Mouse (Mus musculus) heart, embryonic 14.5 days (tissue): ENCODE data around the gene Rab1b. TPM values are rescaled to one million over a fixed set of nuclear protein-coding genes. Genes with fewer than 3 reads are reported as not detected.

Experiments
- ATAC-seq: fragments of 200-750 bp; cut with Nextera tagmentation; 2 replicates; pipeline ENCODE4 v1.8.0; 2017; ENCODE audit warnings: low read depth, moderate TSS enrichment; ENCODE audit not compliant: insufficient number of reproducible peaks, insufficient read depth, low FRiP score
- H3K27ac ChIP-seq, 2 experiments: fragments of 200-500 bp in 1 of 2; fragments of 300-500 bp in 1 of 2; sonication (generic) in 1 of 2; replicated peaks in 1 of 2; 2 replicates each; pipeline ENCODE4 v1.5.1; 2012 to 2014; ENCODE audit warnings: low read depth in 2 of 2, low read length in 2 of 2, control low read depth in 1 of 2, mild to moderate bottlenecking in 1 of 2, mixed read lengths in 1 of 2; ENCODE audit not compliant: control insufficient read depth in 1 of 2, insufficient read depth in 1 of 2
- H3K27me3 ChIP-seq: fragments of 300-500 bp; sonication (generic); 2 replicates; pipeline ENCODE4 v1.6.1; 2014; ENCODE audit warnings: mild to moderate bottlenecking, low read length, control low read depth; ENCODE audit not compliant: control insufficient read depth, insufficient read depth
- H3K36me3 ChIP-seq: fragments of 300-500 bp; sonication (generic); 2 replicates; pipeline ENCODE4 v1.6.1; 2014; ENCODE audit warnings: mild to moderate bottlenecking, control low read depth, low read length, mixed read lengths; ENCODE audit not compliant: control insufficient read depth, insufficient read depth
- H3K4me1 ChIP-seq, 2 experiments: fragments of 200-500 bp in 1 of 2; fragments of 300-500 bp in 1 of 2; sonication (generic) in 1 of 2; 2 replicates each; pipeline ENCODE4 v1.6.1; 2012 to 2014; ENCODE audit warnings: low read length in 2 of 2, control low read depth in 1 of 2, mixed read lengths in 1 of 2; ENCODE audit not compliant: control insufficient read depth in 2 of 2, insufficient read depth in 2 of 2
- H3K4me2 ChIP-seq: fragments of 300-500 bp; sonication (generic); 2 replicates; pipeline ENCODE4 v1.6.1; 2014; ENCODE audit warnings: mild to moderate bottlenecking, low read length
- H3K4me3 ChIP-seq, 2 experiments: fragments of 200-500 bp in 1 of 2; fragments of 300-500 bp in 1 of 2; sonication (generic) in 1 of 2; 2 replicates each; pipeline ENCODE4 v1.5.1; 2012 to 2014; ENCODE audit warnings: low read length in 2 of 2, mild to moderate bottlenecking in 2 of 2, control low read depth in 1 of 2, low read depth in 1 of 2, moderate library complexity in 1 of 2; ENCODE audit not compliant: control insufficient read depth in 1 of 2, insufficient read depth in 1 of 2
- H3K9ac ChIP-seq: fragments of 300-500 bp; sonication (generic); 2 replicates; pipeline ENCODE4 v1.6.1; 2014; ENCODE audit warnings: mild to moderate bottlenecking, low read length
- H3K9me3 ChIP-seq: fragments of 300-500 bp; sonication (generic); 2 replicates; pipeline ENCODE4 v1.6.1; 2016; ENCODE audit warnings: low read length, control low read depth; ENCODE audit not compliant: control insufficient read depth
- WGBS: fragments of 180-500 bp; shearing (Covaris S2); extraction: QIAGEN DNeasy Blood & Tissue Kit; methylation state at CpG from one replicate; pipeline ENCODE4 v1.1.7; 2014; 5-methylcytosine and 5-hydroxymethylcytosine counted together
- polyA plus RNA-seq: library from polyadenylated mRNA; unstranded; fragments of >200 nt; fragmentation: Nextera tagmentation; extraction: Ambion mirVana; gene quantifications from 2 replicates; pipeline ENCODE4 v1.2.1, GENCODE M21; 2014

Rab1b gene
- polyA plus RNA-seq, 1 experiment from 2014 or later, result 231 TPM

DNA sequence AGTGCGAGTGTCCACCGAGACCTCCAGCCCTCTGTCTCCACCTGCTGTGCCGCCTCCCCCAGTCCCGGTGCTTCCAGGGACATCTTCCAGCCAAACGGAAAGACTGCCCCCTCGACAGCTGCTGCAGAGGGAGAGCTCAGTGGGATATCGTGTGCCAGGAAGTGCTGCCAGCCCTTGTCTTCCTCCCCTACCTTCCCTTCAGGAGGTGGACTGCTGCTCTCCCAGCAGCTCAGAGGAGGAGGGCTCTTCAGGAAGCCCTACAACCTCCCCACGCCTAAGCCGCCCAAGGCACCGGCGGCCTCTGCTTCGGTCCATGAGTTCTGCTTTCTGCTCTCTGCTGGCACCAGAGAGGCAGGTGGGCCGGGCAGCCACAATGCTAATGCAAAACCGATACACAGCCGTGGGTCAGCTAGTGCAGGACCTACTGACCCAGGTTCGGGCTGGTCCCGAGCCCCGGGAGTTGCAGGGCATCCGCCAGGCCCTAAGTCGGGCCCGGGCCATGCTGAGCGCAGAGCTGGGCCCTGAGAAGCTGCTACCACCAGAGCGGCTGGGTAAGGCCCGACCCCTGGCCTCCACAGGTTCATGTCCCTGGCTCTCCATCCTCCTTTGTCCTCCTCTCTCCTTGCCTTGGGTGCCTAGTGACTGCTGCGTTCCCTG, 54.6 kb downstream of the Rab1b start:
- peak overlapping the region; percentile 69 for H3K4me2 ChIP-seq
- 0 out of 2 replicates have a peak overlapping the region, but pooled peaks have one; percentile 2 for H3K9ac ChIP-seq
- H3K36me3 ChIP-seq, result peaks cover 26% of the 10 kb centered on the region
- WGBS, result 36% methylated on average over 25 of the region's 25 CpGs
- no peak overlapping the region for H3K4me3 ChIP-seq
- ATAC-seq, result no peak
- peaks cover 17 to 30% of the 10 kb centered on the region in 2 experiments for H3K4me1 ChIP-seq
- no peaks in the 10 kb centered on the region for H3K9me3 ChIP-seq
- no peak overlapping the region for H3K27ac ChIP-seq
- peaks cover 12% of the 10 kb centered on the region; the same call in 1 of the 2 replicates for H3K27me3 ChIP-seq

GRCm38 (mm10) chr19:5051515-5051914, 55.4 kb downstream of the Rab1b start:
- WGBS, result 43% methylated on average over 3 of the region's 3 CpGs
- Histone ChIP-seq H3K4me3 (peak overlapping the region; percentile 18 to 33; a peak in 3 of 4 replicates), H3K4me1 (peaks cover 17 to 30% of the 10 kb centered on the region in 2 experiments), H3K27ac (peak overlapping the region in 1 of 2 experiments; percentile 53; a peak in 2 of 4 replicates), H3K27me3 (peaks cover 12% of the 10 kb centered on the region; the same call in 1 of the 2 replicates), H3K9ac (peak overlapping the region; percentile 61), H3K9me3 (no peaks in the 10 kb centered on the region), H3K36me3 (peaks cover 34% of the 10 kb centered on the region), H3K4me2 (peak overlapping the region; percentile 69)
- no peak for ATAC-seq

GRCm38 (mm10) chr19:5051031-5051430, 55.8 kb downstream of the Rab1b start:
- Histone ChIP-seq H3K27me3 (peaks cover 12% of the 10 kb centered on the region; the same call in 1 of the 2 replicates), H3K9me3 (no peaks in the 10 kb centered on the region), H3K9ac (peak overlapping the region; percentile 61), H3K4me2 (peak overlapping the region; percentile 69), H3K4me1 (peaks cover 17 to 30% of the 10 kb centered on the region in 2 experiments), H3K4me3 (peak overlapping the region; percentile 18 to 33), H3K36me3 (peaks cover 39% of the 10 kb centered on the region), H3K27ac (peak overlapping the region; percentile 17 to 53; a peak in 2 of 4 replicates)
- WGBS, result 1% methylated on average over 17 of the region's 17 CpGs
- 0 out of 2 replicates have a peak, but pooled peaks have one; percentile 11 for ATAC-seq

DNA sequence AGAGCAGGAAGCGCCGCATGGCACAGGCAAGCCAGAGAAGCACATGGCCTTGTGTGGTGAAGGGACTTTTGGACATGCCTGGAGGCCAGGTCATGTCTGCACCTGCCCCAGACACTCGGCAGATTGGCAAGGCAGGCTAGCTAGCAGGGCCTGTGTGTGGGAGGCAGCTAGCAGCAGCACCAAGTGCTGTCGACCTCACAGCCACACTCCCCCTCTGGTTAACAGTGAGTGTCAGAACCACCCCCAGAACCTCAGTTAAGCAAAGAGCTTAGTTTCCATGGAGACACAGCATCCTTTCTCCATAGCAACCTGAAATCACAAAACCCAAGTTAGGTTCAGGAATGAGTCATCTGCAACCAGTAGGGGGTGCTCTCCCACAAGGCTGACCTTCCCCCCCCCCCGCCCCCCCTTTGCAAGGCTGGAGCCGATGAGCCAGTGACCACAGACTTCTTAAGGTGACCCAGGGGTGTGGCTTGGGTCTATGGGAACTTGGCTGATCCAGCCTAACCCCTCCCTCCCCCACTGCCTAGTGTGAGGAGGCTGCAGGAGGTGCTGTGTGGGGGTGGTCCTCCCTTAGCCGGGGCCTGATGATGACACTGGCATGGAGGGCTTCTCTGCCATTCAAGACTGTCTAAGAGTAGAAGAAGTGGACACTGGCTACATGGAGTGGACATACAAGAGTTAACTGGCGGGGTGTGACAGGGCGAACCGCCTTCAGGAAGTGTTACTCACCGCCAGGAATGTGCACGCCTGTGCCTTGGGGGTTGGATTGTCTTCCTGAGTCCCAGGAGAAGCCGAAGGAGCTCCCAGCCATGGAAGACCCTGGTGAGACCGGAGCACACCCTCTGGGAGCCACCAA, 56.6 kb downstream of the Rab1b start, which contains the start of gene Rin1:
Gene Rin1, plus strand, starts transcription at position 435 of the 859 bp plus-strand sequence.
- H3K4me1 ChIP-seq, result peaks cover 17 to 30% of the 10 kb centered on the region in 2 experiments
- peak within 1 kb of the TSS; percentile 18 to 33 for H3K4me3 ChIP-seq
- H3K36me3 ChIP-seq, result peaks cover 45% of the 10 kb centered on the region
- peaks cover 12% of the 10 kb centered on the region; the same call in 1 of the 2 replicates for H3K27me3 ChIP-seq
- WGBS, result 16% methylated on average over 14 of the region's 14 CpGs
- no peaks in the 10 kb centered on the region for H3K9me3 ChIP-seq
- H3K9ac ChIP-seq, result peak within 1 kb of the TSS; percentile 61
- H3K4me2 ChIP-seq, result peak within 1 kb of the TSS; percentile 69
- peak within 1 kb of the TSS; percentile 17 to 53; a peak in 2 of 4 replicates for H3K27ac ChIP-seq
- 0 out of 2 replicates have a peak, but pooled peaks have one; percentile 6 for ATAC-seq

GRCm38 (mm10) chr19:5049325-5049724, 57.5 kb downstream of the Rab1b start:
- H3K9me3 ChIP-seq, result no peaks in the 10 kb centered on the region
- H3K4me2 ChIP-seq, result no peak overlapping the region
- no peak overlapping the region for H3K27ac ChIP-seq
- peaks cover 45% of the 10 kb centered on the region for H3K36me3 ChIP-seq
- H3K4me1 ChIP-seq, result peaks cover 17 to 30% of the 10 kb centered on the region in 2 experiments
- peaks cover 12% of the 10 kb centered on the region; the same call in 1 of the 2 replicates for H3K27me3 ChIP-seq
- WGBS, result 80% methylated on average over 6 of the region's 6 CpGs
- no peak overlapping the region for H3K4me3 ChIP-seq
- no peak overlapping the region for H3K9ac ChIP-seq
- ATAC-seq, result no peak

Other genes starting within 250 kb of the Rab1b start
- gene Actn3, start 229.2 kb downstream of the Rab1b start, polyA plus RNA-seq, result 1.5 and 2.0 TPM in 2 replicates
- 7.2 and 8.2 TPM in 2 replicates for gene Zdhhc24, start 228.4 kb downstream of the Rab1b start, polyA plus RNA-seq
- gene Bbs1, start 200.4 kb downstream of the Rab1b start, polyA plus RNA-seq, result 1.5 and 2.4 TPM in 2 replicates
- gene Dpp3, start 178.8 kb downstream of the Rab1b start, polyA plus RNA-seq, result 60.8 and 71.8 TPM in 2 replicates
- gene Peli3, start 163.9 kb downstream of the Rab1b start, polyA plus RNA-seq, result 0.51 and 0.81 TPM in 2 replicates
- 110 and 111 TPM in 2 replicates for gene Mrpl11, start 144.9 kb downstream of the Rab1b start, polyA plus RNA-seq
- gene Npas4, start 116.8 kb downstream of the Rab1b start, polyA plus RNA-seq, result 0.18 TPM in 1 of 2 replicates, not detected in the other
- 10.2 and 10.9 TPM in 2 replicates for gene Slc29a2, start 83.2 kb downstream of the Rab1b start, polyA plus RNA-seq
- gene B4gat1, start 68.2 kb downstream of the Rab1b start, polyA plus RNA-seq, result 49.9 and 53.1 TPM in 2 replicates
- 1.3 and 1.4 TPM in 2 replicates for gene AC124502.3, start 68.2 kb downstream of the Rab1b start, polyA plus RNA-seq
- 27.5 and 31.2 TPM in 2 replicates for gene Brms1, start 65.7 kb downstream of the Rab1b start, polyA plus RNA-seq
- 1.9 and 2.7 TPM in 2 replicates for gene Rin1, start 56.6 kb downstream of the Rab1b start, polyA plus RNA-seq
- gene Cd248, start 39.0 kb downstream of the Rab1b start, polyA plus RNA-seq, result 15.3 and 16.8 TPM in 2 replicates
- gene Tmem151a, start 21.5 kb downstream of the Rab1b start, polyA plus RNA-seq, result 3.7 and 3.9 TPM in 2 replicates
- gene Yif1a, start 18.5 kb downstream of the Rab1b start, polyA plus RNA-seq, result 112 and 122 TPM in 2 replicates
- 4.4 and 5.4 TPM in 2 replicates for gene Cnih2, start 8.6 kb downstream of the Rab1b start, polyA plus RNA-seq
- 16.5 and 20.7 TPM in 2 replicates for gene Klc2, start 11.5 kb upstream of the Rab1b start, polyA plus RNA-seq
- 20.9 TPM in 2 replicates for gene Pacs1, start 166.0 kb upstream of the Rab1b start, polyA plus RNA-seq
- 201 and 208 TPM in 2 replicates for gene Sf3b2, start 188.4 kb upstream of the Rab1b start, polyA plus RNA-seq
- 6.4 and 6.7 TPM in 2 replicates for gene Gal3st3, start 191.3 kb upstream of the Rab1b start, polyA plus RNA-seq
- not detected in 2 replicates for gene Catsper1, start 228.7 kb upstream of the Rab1b start, polyA plus RNA-seq
- 0.92 and 0.95 TPM in 2 replicates for gene Cst6, start 242.5 kb upstream of the Rab1b start, polyA plus RNA-seq